ENCODE assay signal across 9 mouse cellular contexts in the genomic region with DNA sequence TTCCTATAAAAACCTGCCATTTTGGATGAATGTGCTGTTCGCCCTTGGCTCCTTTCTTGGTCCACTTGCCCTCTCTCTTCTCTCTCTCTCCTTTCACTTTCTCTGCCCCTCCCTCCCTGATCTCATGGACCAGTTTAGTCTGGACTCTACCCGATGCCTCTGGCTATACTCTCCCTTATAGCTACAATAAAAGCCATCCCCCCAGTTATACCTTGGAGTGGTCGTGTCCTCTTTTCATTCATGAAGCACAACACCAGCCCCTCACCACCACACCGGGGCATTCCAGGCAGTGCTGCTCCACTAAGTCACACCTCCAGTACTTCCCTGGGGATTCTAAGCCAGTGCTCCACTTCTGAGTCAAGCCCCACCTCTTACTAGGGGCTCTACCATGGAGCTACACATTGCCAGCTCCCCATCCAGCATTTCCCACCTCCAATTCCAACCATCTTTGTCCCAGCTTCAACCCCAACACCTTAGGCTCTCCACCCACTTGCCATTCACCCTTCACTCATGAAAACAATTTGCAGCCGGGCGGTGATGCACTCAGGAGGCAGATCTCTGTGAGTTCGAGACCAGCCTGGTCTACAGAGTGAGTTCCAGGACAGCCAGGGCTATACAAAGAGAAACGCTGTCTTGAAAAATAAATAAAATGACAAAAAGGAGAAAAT. TPM values are rescaled to one million over a fixed set of nuclear protein-coding genes. Genes with fewer than 3 reads are reported as not detected.
DNase-seq lines count a peak whose midpoint lies in the region; ATAC-seq and TF ChIP-seq lines count a peak whose summit lies in the region.
"Had no signal": no experiment of that assay in that cellular context is flagged by ENCODE, and none has a peak within 500 bp of the region (broad histone marks: within the 10 kb centered on the region; RNA-seq: fewer than 3 reads in every experiment).

No protein-coding gene starts in this region.

- no peaks in the 10 kb centered on the region for H3K9me3 ChIP-seq in forebrain, embryonic 10.5 days
- H3K9me3 ChIP-seq in forebrain, embryonic 16.5 days (ENCODE audit: control insufficient read depth, low read length), result no peaks in the 10 kb centered on the region
- no peaks in the 10 kb centered on the region for H3K9me3 ChIP-seq in liver, embryonic 13.5 days (replicated peaks)

- H3K27me3 ChIP-seq in forebrain, embryonic 10.5 days (ENCODE audit: poor library complexity, severe bottlenecking), result peaks cover 2% of the 10 kb centered on the region; the same call in 1 of the 2 replicates
- no peaks in the 10 kb centered on the region for H3K27me3 ChIP-seq in forebrain, embryonic 16.5 days (replicated peaks; ENCODE audit: control insufficient read depth, insufficient read depth, low read length)
- no peaks in the 10 kb centered on the region for H3K27me3 ChIP-seq in testis, adult 2 months (ENCODE audit: control insufficient read depth, insufficient read depth, low read length)
- no peaks in the 10 kb centered on the region for H3K27me3 ChIP-seq in liver, embryonic 13.5 days

- peaks cover 53% of the 10 kb centered on the region for H3K4me1 ChIP-seq in forebrain, embryonic 10.5 days
- peaks cover 25% of the 10 kb centered on the region for H3K4me1 ChIP-seq in forebrain, embryonic 16.5 days (replicated peaks; ENCODE audit: control insufficient read depth, insufficient read depth, low read length)
- peaks cover 15% of the 10 kb centered on the region for H3K4me1 ChIP-seq in testis, adult 2 months (ENCODE audit: control insufficient read depth, insufficient read depth, low read length)
- peaks cover 64% of the 10 kb centered on the region for H3K4me1 ChIP-seq in liver, embryonic 13.5 days (replicated peaks)

- no peak for DNase-seq in forebrain, embryonic 10.5 days (ENCODE audit: extremely low spot score, low spot score)
- no peak for DNase-seq in testis, postnatal 10 days (ENCODE audit: low spot score)
- DNase-seq in liver, embryonic 13.5 days, result no peak
- DNase-seq in ovary, postnatal 14 days (ENCODE audit: low spot score), result no peak
- DNase-seq in right cerebral cortex, adult 18-20 months, result no peak

- no peaks in the 10 kb centered on the region for H3K36me3 ChIP-seq in forebrain, embryonic 10.5 days (replicated peaks)
- no peaks in the 10 kb centered on the region for H3K36me3 ChIP-seq in forebrain, embryonic 16.5 days (ENCODE audit: control insufficient read depth, insufficient read depth)
- H3K36me3 ChIP-seq in testis, adult 2 months (ENCODE audit: control insufficient read depth, insufficient read depth, low read length), result no peaks in the 10 kb centered on the region
- peaks cover 2% of the 10 kb centered on the region; the same call in 1 of the 2 replicates for H3K36me3 ChIP-seq in liver, embryonic 13.5 days

- ATAC-seq in forebrain, embryonic 16.5 days, result no peak
- no peak for ATAC-seq in liver, embryonic 13.5 days (ENCODE audit: low read depth)
- ATAC-seq in frontal cortex, adult (ENCODE audit: low TSS enrichment), result no peak

- peak overlapping the region; percentile 96 for H3K27ac ChIP-seq in forebrain, embryonic 10.5 days
- H3K27ac ChIP-seq in forebrain, embryonic 16.5 days (ENCODE audit: low read length), result no peak overlapping the region
- peak overlapping the region; percentile 87; the same call in 1 of the 2 replicates for H3K27ac ChIP-seq in testis, adult 2 months (ENCODE audit: control insufficient read depth, insufficient read depth, low read depth, low read length)
- peak overlapping the region; percentile 88 for H3K27ac ChIP-seq in liver, embryonic 13.5 days

- H3K9ac ChIP-seq in forebrain, embryonic 16.5 days (replicated peaks; ENCODE audit: low read depth, low read length), result no peak overlapping the region
- H3K9ac ChIP-seq in liver, embryonic 13.5 days, result peak overlapping the region; percentile 69

- H3K4me3 ChIP-seq in forebrain, embryonic 10.5 days, result peak overlapping the region; percentile 58
- H3K4me3 ChIP-seq in forebrain, embryonic 16.5 days (replicated peaks; ENCODE audit: low read length), result no peak overlapping the region
- H3K4me3 ChIP-seq in testis, adult 2 months (ENCODE audit: control insufficient read depth, low read depth, low read length), result no peak overlapping the region
- H3K4me3 ChIP-seq in liver, embryonic 13.5 days (replicated peaks), result peak overlapping the region; percentile 62; the same call in 1 of the 2 replicates

- WGBS in forebrain, embryonic 10.5 days, result 72% methylated on average over 8 of the region's 8 CpGs
- WGBS in forebrain, embryonic 16.5 days, result 68% methylated on average over 8 of the region's 8 CpGs
- WGBS in liver, embryonic 13.5 days (ENCODE audit: insufficient replicate concordance), result 66% methylated on average over 8 of the region's 8 CpGs

- no peak overlapping the region; the same call in 1 of the 2 replicates for H3K4me2 ChIP-seq in forebrain, embryonic 16.5 days (ENCODE audit: low read length)
- peak overlapping the region; percentile 97 for H3K4me2 ChIP-seq in liver, embryonic 13.5 days

- no peak for TF ChIP-seq CTCF in testis, adult 2 months (IDR thresholded peaks at IDR 0.05; ENCODE audit: control insufficient read depth, insufficient read depth, insufficient replicate concordance, low read depth, low read length)

- no peak for TF ChIP-seq POLR2A in testis, adult 2 months (IDR thresholded peaks at IDR 0.05; ENCODE audit: control insufficient read depth, low read depth, low read length)

RNA-seq across cellular contexts. Expression of gene Bcat2, which starts 2.7 kb away (rescaled TPM):
- polyA plus RNA-seq in forebrain, embryonic 10.5 days (2016; fragmentation: Nextera tagmentation; extraction: Ambion mirVana), result 38.2 and 39.1 TPM in 2 replicates
- 24.2 and 24.5 TPM in 2 replicates for polyA plus RNA-seq in forebrain, embryonic 16.5 days (2015; fragmentation: Nextera tagmentation; extraction: Ambion mirVana)
- polyA plus RNA-seq in testis, adult 2 months (2012; rRNA removed), result 39.9 and 44.3 TPM in 2 replicates
- polyA plus RNA-seq in liver, embryonic 13.5 days (2015; fragmentation: Nextera tagmentation; extraction: Ambion mirVana), result 44.1 and 45.4 TPM in 2 replicates

RNA-seq across cellular contexts. Expression of gene Hsd17b14, which starts 12.6 kb away (rescaled TPM):
- polyA plus RNA-seq in forebrain, embryonic 10.5 days (2016; fragmentation: Nextera tagmentation; extraction: Ambion mirVana), result 0.39 and 0.63 TPM in 2 replicates
- not detected in 2 replicates for polyA plus RNA-seq in forebrain, embryonic 16.5 days (2015; fragmentation: Nextera tagmentation; extraction: Ambion mirVana)
- polyA plus RNA-seq in testis, adult 2 months (2012; rRNA removed), result 0.37 and 0.45 TPM in 2 replicates
- 1.3 and 1.9 TPM in 2 replicates for polyA plus RNA-seq in liver, embryonic 13.5 days (2015; fragmentation: Nextera tagmentation; extraction: Ambion mirVana)

RNA-seq across cellular contexts. Expression of gene Plekha4, which starts 41.1 kb away (rescaled TPM):
- 1.1 and 1.2 TPM in 2 replicates for polyA plus RNA-seq in forebrain, embryonic 10.5 days (2016; fragmentation: Nextera tagmentation; extraction: Ambion mirVana)
- polyA plus RNA-seq in forebrain, embryonic 16.5 days (2015; fragmentation: Nextera tagmentation; extraction: Ambion mirVana), result 0.57 and 0.81 TPM in 2 replicates
- 12.6 and 12.9 TPM in 2 replicates for polyA plus RNA-seq in testis, adult 2 months (2012; rRNA removed)
- 0.43 and 0.52 TPM in 2 replicates for polyA plus RNA-seq in liver, embryonic 13.5 days (2015; fragmentation: Nextera tagmentation; extraction: Ambion mirVana)

RNA-seq across cellular contexts. Expression of gene Ppp1r15a, which starts 41.2 kb away (rescaled TPM):
- 16.4 and 17.7 TPM in 2 replicates for polyA plus RNA-seq in forebrain, embryonic 10.5 days (2016; fragmentation: Nextera tagmentation; extraction: Ambion mirVana)
- 14.4 and 16.4 TPM in 2 replicates for polyA plus RNA-seq in forebrain, embryonic 16.5 days (2015; fragmentation: Nextera tagmentation; extraction: Ambion mirVana)
- polyA plus RNA-seq in testis, adult 2 months (2012; rRNA removed), result 5.9 and 8.5 TPM in 2 replicates
- polyA plus RNA-seq in liver, embryonic 13.5 days (2015; fragmentation: Nextera tagmentation; extraction: Ambion mirVana), result 180 and 197 TPM in 2 replicates

RNA-seq across cellular contexts. Expression of gene Fgf21, which starts 48.0 kb away (rescaled TPM):
- not detected in 2 replicates for polyA plus RNA-seq in forebrain, embryonic 10.5 days (2016; fragmentation: Nextera tagmentation; extraction: Ambion mirVana)
- polyA plus RNA-seq in forebrain, embryonic 16.5 days (2015; fragmentation: Nextera tagmentation; extraction: Ambion mirVana), result not detected in 2 replicates
- 3.6 and 3.7 TPM in 2 replicates for polyA plus RNA-seq in testis, adult 2 months (2012; rRNA removed)
- polyA plus RNA-seq in liver, embryonic 13.5 days (2015; fragmentation: Nextera tagmentation; extraction: Ambion mirVana), result not detected in 2 replicates
- polyA plus RNA-seq: inflammation-experienced regulatory T-cells, adult 6 months had no signal

Comparison
In these comparisons a context has a peak if more than half of its experiments do, and no peak if none do; other contexts are left out.
1. H3K4me3 ChIP-seq: peak in forebrain, embryonic 10.5 days (single experiment) and liver, embryonic 13.5 days (single experiment); none in forebrain, embryonic 16.5 days (single experiment) and testis, adult 2 months (single experiment).